Mouse (Mus musculus) gastrocnemius, adult 18-20 months (tissue): ENCODE measurements at regions not wholly inside any gene's neighbourhood (a gene's known extent, or its start where the extent isn't known, plus 50 kb on each side); places are given as distances from the start of the nearest gene placed in this dataset.
"Not testable (repeated sequence)": the region's sequence is repeated elsewhere in the genome, so short reads cannot be mapped to it uniquely, and the experiment has no call there.

Experiments used
- DNase-seq: peaks from one replicate; pipeline ENCODE4 v3.0.0; 2021; ENCODE audit warnings: low spot score

GRCm38 (mm10) chr5:142281997-142282396 is 119.3 kb upstream of the Foxk1 start:
- no peak for DNase-seq

- no peak for DNase-seq
Observed at GRCm38 (mm10) chr5:142287981-142288380, 113.3 kb upstream of the Foxk1 start.

GRCm38 (mm10) chr5:142291451-142291850 is 109.8 kb upstream of the Foxk1 start:
- DNase-seq: no peak

GRCm38 (mm10) chr5:142296401-142296800 is 104.9 kb upstream of the Foxk1 start:
- DNase-seq: not testable (repeated sequence)

- DNase-seq: no peak
Observed at GRCm38 (mm10) chr5:142299621-142300020, 101.7 kb upstream of the Foxk1 start.

GRCm38 (mm10) chr5:142308511-142308910 is 92.8 kb upstream of the Foxk1 start:
- no peak for DNase-seq

GRCm38 (mm10) chr5:142313944-142314343 is 87.4 kb upstream of the Foxk1 start:
- peak; percentile 74 for DNase-seq

- no peak for DNase-seq
Observed at GRCm38 (mm10) chr5:142314466-142314865, 86.8 kb upstream of the Foxk1 start.

- peak; percentile 64 for DNase-seq
Observed at GRCm38 (mm10) chr5:142319268-142319667, 82.0 kb upstream of the Foxk1 start.

GRCm38 (mm10) chr5:142321316-142321715 is 80.0 kb upstream of the Foxk1 start:
- DNase-seq: no peak

- DNase-seq: no peak
Observed at GRCm38 (mm10) chr5:142324928-142325327, 76.4 kb upstream of the Foxk1 start.

GRCm38 (mm10) chr5:142325560-142325959 is 75.7 kb upstream of the Foxk1 start:
- no peak for DNase-seq

GRCm38 (mm10) chr5:142327261-142327660 is 74.0 kb upstream of the Foxk1 start:
- no peak for DNase-seq

GRCm38 (mm10) chr5:142329724-142330520 is 71.4 kb upstream of the Foxk1 start:
- no peak for DNase-seq

GRCm38 (mm10) chr5:142332744-142333143 is 68.6 kb upstream of the Foxk1 start:
- no peak for DNase-seq

GRCm38 (mm10) chr5:142337436-142337835 is 63.9 kb upstream of the Foxk1 start:
- no peak for DNase-seq

- no peak for DNase-seq
Observed at GRCm38 (mm10) chr5:142338051-142338450, 63.2 kb upstream of the Foxk1 start.

GRCm38 (mm10) chr5:142340205-142341025 is 60.9 kb upstream of the Foxk1 start:
- DNase-seq: peak; percentile 6

GRCm38 (mm10) chr5:142341026-142341432 is 60.3 kb upstream of the Foxk1 start:
- no peak for DNase-seq

GRCm38 (mm10) chr5:142346454-142346853 is 54.8 kb upstream of the Foxk1 start:
- DNase-seq: no peak

- no peak for DNase-seq
Observed at GRCm38 (mm10) chr5:142350574-142350973, 50.7 kb upstream of the Foxk1 start.
